ENCODE assay signal across 8 mouse cellular contexts in genomic region chr7:116531311-116531710, GRCm38 (mm10). TPM values are rescaled to one million over a fixed set of nuclear protein-coding genes. Genes with fewer than 3 reads are reported as not detected.
A peak's percentile ranks its signal among the peaks of the same experiment; 100 is the strongest.
DNase-seq lines count a peak whose midpoint lies in the region; ATAC-seq lines count a peak whose summit lies in the region.

No protein-coding gene starts in this region.

- no peaks in the 10 kb centered on the region for H3K4me1 ChIP-seq in embryonic facial prominence, embryonic 14.5 days (ENCODE audit: control insufficient read depth, insufficient read depth, low read length)
- no peaks in the 10 kb centered on the region for H3K4me1 ChIP-seq in hindbrain, embryonic 14.5 days (replicated peaks; ENCODE audit: control insufficient read depth, insufficient read depth, low read length)
- no peaks in the 10 kb centered on the region for H3K4me1 ChIP-seq in limb, embryonic 12.5 days (replicated peaks)

- DNase-seq in gastrocnemius, adult 18-20 months (ENCODE audit: low spot score): peak; percentile 32
- DNase-seq in gastrocnemius, postnatal 4 days (ENCODE audit: low spot score in 2 of 2): no peak
- DNase-seq in ZHBTc4 (ENCODE audit: low read depth, low spot score): peak; percentile 77
- DNase-seq in embryonic facial prominence, embryonic 14.5 days (ENCODE audit: low spot score): peak; percentile 38
- DNase-seq in hindbrain, embryonic 14.5 days (ENCODE audit: low spot score): peak; percentile 77

- no peak overlapping the region for H3K4me3 ChIP-seq in embryonic facial prominence, embryonic 14.5 days (ENCODE audit: low read depth, low read length)
- H3K4me3 ChIP-seq in hindbrain, embryonic 14.5 days (replicated peaks; ENCODE audit: low read length): no peak overlapping the region
- no peak overlapping the region for H3K4me3 ChIP-seq in limb, embryonic 12.5 days (replicated peaks)

- 80% methylated on average over 4 of the region's 4 CpGs for WGBS in embryonic facial prominence, embryonic 14.5 days
- 80% methylated on average over 4 of the region's 4 CpGs for WGBS in hindbrain, embryonic 14.5 days
- WGBS in limb, embryonic 12.5 days: 76% methylated on average over 4 of the region's 4 CpGs

- no peaks in the 10 kb centered on the region for H3K9me3 ChIP-seq in embryonic facial prominence, embryonic 14.5 days (ENCODE audit: control insufficient read depth, low read length)
- H3K9me3 ChIP-seq in hindbrain, embryonic 14.5 days (ENCODE audit: control insufficient read depth, low read length): no peaks in the 10 kb centered on the region
- H3K9me3 ChIP-seq in limb, embryonic 12.5 days: no peaks in the 10 kb centered on the region

- H3K27ac ChIP-seq in embryonic facial prominence, embryonic 14.5 days (replicated peaks; ENCODE audit: low read depth, low read length): no peak overlapping the region
- H3K27ac ChIP-seq in hindbrain, embryonic 14.5 days: no peak overlapping the region
- H3K27ac ChIP-seq in limb, embryonic 12.5 days: no peak overlapping the region

- no peak overlapping the region for H3K9ac ChIP-seq in embryonic facial prominence, embryonic 14.5 days (ENCODE audit: low read depth, low read length)
- H3K9ac ChIP-seq in hindbrain, embryonic 14.5 days: no peak overlapping the region
- no peak overlapping the region for H3K9ac ChIP-seq in limb, embryonic 12.5 days (replicated peaks)

- peaks cover 77% of the 10 kb centered on the region for H3K36me3 ChIP-seq in embryonic facial prominence, embryonic 14.5 days (ENCODE audit: control insufficient read depth, insufficient read depth, low read length)
- peaks cover 69% of the 10 kb centered on the region for H3K36me3 ChIP-seq in hindbrain, embryonic 14.5 days (replicated peaks; ENCODE audit: control insufficient read depth, insufficient read depth)
- H3K36me3 ChIP-seq in limb, embryonic 12.5 days: peaks cover 43% of the 10 kb centered on the region

- no peak overlapping the region for H3K4me2 ChIP-seq in embryonic facial prominence, embryonic 14.5 days (ENCODE audit: low read depth, low read length)
- H3K4me2 ChIP-seq in hindbrain, embryonic 14.5 days (replicated peaks): no peak overlapping the region
- no peak overlapping the region for H3K4me2 ChIP-seq in limb, embryonic 12.5 days

- H3K27me3 ChIP-seq in embryonic facial prominence, embryonic 14.5 days (replicated peaks; ENCODE audit: control insufficient read depth, insufficient read depth, low read length): no peaks in the 10 kb centered on the region
- no peaks in the 10 kb centered on the region for H3K27me3 ChIP-seq in hindbrain, embryonic 14.5 days (ENCODE audit: control insufficient read depth, insufficient read depth, low read length)
- no peaks in the 10 kb centered on the region for H3K27me3 ChIP-seq in limb, embryonic 12.5 days

- ATAC-seq in embryonic facial prominence, embryonic 14.5 days (ENCODE audit: low read depth): peak; percentile 53
- ATAC-seq in hindbrain, embryonic 14.5 days (ENCODE audit: low FRiP score): peak; percentile 59
- peak; percentile 20; the same call in 1 of the 2 replicates for ATAC-seq in limb, embryonic 12.5 days (ENCODE audit: insufficient number of reproducible peaks, insufficient read depth, low FRiP score, low TSS enrichment, low read depth)
- ATAC-seq in monocyte, adult 5-6 weeks (replicated peaks; ENCODE audit: insufficient number of reproducible peaks, low FRiP score, low TSS enrichment, poor library complexity, severe bottlenecking): peak; percentile 74
- ATAC-seq in inflammation-experienced regulatory T-cells, adult 6 months: no peak

RNA-seq across cellular contexts. Expression of gene Nucb2, which starts 27.1 kb away (rescaled TPM):
- 1 to 10 TPM; 3.0 to 4.5 TPM for total RNA-seq in gastrocnemius, adult 18-20 months (2021)
- 10 to 100 TPM; 24.3 to 27.8 TPM for total RNA-seq in gastrocnemius, postnatal 4 days (2021)
- polyA plus RNA-seq in embryonic facial prominence, embryonic 14.5 days (2014; fragmentation: Nextera tagmentation; extraction: Ambion mirVana): 28.2 and 32.8 TPM in 2 replicates
- polyA plus RNA-seq in hindbrain, embryonic 14.5 days (2014; fragmentation: Nextera tagmentation; extraction: Ambion mirVana): 26.6 and 29.7 TPM in 2 replicates
- polyA plus RNA-seq in limb, embryonic 12.5 days (2016; fragmentation: Nextera tagmentation; extraction: Ambion mirVana): 9.2 and 11.5 TPM in 2 replicates
- 19.3 to 35.3 TPM (median 33.1 TPM) in 3 replicates for total RNA-seq in monocyte, adult 5-6 weeks (2017)
- polyA plus RNA-seq in inflammation-experienced regulatory T-cells, adult 6 months (2017; shearing (Covaris generic)): 10 to 100 TPM in 2 of 3 experiments, 1 to 10 TPM in 1; 8.1 to 25.8 (median 24.9) TPM

Comparison
In these comparisons a context has a peak if more than half of its experiments do, and no peak if none do; other contexts are left out.
1. DNase-seq: peak in gastrocnemius, adult 18-20 months (single experiment), ZHBTc4 (single experiment), embryonic facial prominence, embryonic 14.5 days (single experiment) and hindbrain, embryonic 14.5 days (single experiment); none in gastrocnemius, postnatal 4 days (0 of 2).